Mouse (Mus musculus) ovary, postnatal 36 days (tissue): ENCODE measurements around the gene Fstl4.
A peak's percentile ranks its signal among the peaks of the same experiment; 100 is the strongest.

ENCODE experiments used
- DNase-seq: peaks from one replicate; pipeline ENCODE4 v3.0.0; 2022; ENCODE audit warnings: low spot score, mixed read lengths

The Fstl4 gene

DNA sequence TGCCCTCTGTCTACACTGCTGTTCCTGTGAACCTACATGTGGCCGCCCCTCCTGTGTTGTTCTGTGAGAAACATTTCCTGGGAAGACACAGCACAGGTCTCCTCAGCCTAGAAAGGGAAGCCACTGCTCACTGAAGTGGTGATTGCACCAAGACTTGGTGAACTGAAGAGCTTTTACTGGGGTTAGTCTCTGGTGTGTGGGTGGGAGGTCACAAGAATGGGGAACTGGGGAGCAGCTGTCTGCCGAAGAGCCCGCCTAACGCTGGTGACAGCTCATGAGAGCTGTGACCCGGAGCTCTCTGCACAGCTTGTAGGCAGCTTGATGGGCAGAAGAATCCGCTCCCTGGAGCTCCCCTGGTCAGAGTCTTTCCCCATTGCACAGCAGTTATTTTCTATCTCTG, 260.0 kb downstream of the Fstl4 start:
- DNase-seq, result no peak

DNA sequence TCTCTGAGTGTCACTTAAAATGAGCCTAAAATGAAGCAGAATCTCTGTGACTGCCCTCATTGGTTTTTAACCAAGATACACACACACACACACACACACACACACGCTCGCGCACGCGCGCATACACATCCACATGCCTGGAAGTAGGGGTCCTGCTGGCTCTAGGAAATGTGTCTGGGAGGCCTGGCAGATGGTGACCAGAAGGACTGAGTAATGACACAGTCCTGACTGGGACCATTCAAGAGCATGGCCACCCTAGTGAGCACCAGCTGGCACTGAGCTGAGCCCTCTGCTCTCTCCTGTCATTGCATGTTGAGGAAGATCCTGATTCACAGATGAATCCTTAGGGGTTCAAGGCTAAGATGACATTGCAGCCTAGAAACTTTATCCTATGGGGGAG, 261.3 kb downstream of the Fstl4 start:
- DNase-seq, result no peak

DNA sequence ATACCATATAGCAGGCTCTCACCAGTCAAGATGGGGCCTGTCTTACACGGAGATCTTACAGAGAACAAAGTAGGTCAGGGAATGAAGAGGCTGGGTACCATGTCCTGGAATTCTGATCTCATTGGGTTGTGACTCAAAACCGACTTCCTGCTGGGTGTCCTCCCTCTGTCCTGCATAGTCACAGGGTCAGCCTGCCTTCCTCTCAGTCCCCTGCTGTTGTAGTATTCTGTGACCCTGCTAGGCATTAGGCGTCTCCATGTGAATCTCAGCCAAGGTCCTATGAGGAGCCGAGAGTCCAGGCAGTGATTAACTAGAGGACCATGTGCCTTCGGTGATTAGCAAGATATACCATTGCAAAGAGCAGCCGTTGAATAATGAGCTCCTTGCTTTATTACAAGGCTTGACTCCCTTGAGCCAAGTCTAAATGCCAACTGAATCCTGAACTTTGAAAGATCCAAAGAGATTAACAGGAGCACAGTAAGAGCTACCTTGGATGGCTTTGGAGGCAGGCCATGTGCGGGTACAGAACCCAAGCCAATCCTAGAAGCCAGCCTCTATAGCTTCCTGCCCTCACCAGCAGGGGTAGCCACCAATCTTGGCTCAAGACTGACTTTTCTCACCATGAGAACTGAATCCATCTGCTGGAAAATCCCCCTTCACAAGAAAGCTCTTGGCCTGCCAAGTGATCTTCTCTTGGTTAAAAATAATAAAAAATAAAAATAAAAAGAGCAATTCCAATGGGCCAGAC, 264.2 kb downstream of the Fstl4 start:
- DNase-seq, result no peak

DNA sequence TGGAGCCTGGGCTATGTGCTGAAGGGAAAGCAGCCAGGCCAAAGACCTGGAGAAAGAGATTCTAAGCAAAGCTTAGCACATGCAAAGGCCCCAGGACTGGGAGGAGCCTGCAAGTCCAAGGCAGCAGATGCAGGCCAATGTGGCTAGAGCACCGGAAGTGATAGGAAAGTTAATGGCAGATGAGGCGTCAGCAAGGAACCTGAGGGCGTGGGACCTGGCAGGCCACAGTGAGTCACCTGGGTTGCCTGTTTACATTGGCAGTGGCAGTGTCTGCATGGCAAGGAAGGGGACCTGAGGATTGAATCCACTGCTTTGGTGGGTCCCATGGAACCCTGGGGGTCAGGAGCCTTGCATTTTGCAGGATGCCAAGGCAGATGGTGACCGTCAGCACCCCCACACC, 267.3 kb downstream of the Fstl4 start:
- DNase-seq, result no peak

DNA sequence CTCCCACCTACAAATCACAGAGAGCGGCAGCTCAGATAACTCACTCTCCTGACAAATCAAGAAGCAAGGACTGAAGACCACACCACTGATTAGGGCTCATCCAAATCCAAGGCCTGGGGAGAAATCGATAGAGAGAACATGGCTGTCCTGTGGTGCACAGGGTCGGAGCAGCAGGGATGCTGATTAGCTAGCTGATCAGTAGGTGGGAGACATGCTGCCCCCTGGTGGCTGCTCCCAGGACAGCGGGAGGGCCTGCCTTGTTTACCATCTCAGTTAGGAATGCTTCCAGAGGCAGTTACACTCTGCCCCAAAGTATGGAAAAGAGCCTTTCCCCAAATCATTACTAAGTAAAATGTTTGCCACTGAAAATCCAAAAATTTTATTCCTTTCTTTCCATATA, 267.9 kb downstream of the Fstl4 start:
- peak; percentile 78 for DNase-seq

DNA sequence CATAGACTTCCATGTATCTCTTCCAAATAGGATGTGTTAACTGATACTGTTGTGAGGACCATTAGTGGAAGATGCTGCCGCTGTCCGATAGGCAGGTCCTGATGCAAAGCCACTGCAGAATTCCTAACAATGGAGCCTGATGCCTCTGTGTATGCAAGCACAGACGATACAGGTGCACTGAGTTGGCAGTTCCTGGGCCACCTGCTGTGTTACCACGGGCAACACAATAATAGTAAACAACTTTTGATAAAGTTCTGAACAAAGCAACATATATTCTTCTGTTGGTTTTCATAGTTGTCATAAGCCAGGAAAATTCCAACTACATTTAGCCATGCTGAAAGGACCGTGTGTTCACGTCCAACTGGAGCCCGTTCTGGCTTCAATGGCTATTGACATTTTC, 271.0 kb downstream of the Fstl4 start:
- no peak for DNase-seq

DNA sequence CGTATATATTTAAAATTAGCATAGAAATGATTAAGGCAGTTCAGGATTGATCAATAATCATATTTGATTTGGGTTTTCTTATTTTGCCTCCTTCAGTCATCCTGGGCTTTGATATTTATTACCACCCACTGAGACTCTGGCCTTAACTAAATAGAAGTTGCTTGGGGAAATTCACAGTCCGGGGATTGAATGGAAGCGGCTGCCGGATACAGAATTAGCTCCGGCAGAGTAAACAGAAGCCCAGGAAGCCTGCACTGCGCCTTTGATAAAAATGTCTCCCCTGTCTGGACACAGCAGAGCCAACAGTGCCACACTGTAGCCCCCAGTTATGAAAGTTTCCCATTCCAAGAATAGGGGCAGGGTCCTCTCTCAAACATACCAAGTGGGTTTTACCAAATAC, 282.4 kb downstream of the Fstl4 start:
- DNase-seq, result no peak

DNA sequence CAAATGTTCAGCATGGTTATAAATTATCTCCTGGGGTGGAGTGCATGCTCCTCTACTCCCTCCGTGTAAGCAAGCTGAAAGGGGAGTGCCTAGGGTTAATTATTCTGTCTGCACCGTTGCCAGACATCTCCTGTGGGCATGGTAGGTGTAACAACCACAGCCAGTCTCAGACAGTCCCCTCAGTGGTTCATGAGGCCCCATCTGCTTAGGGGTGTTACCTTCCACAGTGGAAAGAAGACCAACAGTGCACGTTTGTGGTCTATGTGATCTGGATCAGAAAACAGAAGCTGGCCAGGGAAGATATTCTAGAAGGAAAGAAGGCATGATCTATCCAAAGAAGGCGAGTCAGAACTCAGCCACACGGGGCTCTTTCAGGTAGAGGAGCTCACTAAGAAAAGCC, 289.7 kb downstream of the Fstl4 start:
- DNase-seq, result no peak

DNA sequence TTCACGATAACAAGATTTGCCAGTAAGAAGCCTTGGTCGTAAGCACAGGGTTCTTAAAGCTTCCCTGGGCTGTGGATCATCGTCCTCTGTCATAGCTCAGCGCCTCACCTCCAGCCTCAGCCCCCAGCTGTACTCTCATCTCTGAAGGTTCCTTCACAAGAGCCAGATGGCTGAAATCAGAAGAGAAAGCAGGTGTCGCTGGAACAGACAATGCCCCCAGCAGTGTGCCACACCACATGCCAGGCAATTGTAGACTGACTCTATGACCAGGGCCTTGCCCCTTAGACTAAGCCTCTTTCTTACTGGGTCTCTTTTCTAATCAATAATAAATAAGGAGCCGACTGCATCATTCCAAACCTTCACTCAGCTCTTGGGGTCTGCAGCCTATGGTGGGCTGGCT, 291.5 kb downstream of the Fstl4 start:
- DNase-seq, result no peak

DNA sequence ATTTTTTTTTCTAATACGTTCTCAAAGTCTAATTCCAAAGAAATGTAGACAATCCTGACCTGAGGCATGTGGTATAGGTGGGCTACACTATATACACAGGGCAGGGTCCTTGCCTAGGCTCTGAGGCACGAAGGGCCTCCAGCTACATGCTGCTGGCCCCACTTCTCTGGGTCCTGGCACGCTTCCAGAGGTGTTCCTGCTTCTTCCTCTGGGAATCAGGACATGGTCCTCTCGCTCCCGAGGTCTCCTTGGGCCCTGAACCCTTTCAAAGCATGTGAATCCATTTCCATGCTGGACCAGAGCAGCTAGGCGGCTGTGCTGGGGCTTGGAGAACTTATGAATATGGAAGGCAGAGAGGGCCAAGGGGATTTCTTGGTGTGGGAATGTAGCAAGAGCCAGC, 292.3 kb downstream of the Fstl4 start:
- DNase-seq, result no peak

DNA sequence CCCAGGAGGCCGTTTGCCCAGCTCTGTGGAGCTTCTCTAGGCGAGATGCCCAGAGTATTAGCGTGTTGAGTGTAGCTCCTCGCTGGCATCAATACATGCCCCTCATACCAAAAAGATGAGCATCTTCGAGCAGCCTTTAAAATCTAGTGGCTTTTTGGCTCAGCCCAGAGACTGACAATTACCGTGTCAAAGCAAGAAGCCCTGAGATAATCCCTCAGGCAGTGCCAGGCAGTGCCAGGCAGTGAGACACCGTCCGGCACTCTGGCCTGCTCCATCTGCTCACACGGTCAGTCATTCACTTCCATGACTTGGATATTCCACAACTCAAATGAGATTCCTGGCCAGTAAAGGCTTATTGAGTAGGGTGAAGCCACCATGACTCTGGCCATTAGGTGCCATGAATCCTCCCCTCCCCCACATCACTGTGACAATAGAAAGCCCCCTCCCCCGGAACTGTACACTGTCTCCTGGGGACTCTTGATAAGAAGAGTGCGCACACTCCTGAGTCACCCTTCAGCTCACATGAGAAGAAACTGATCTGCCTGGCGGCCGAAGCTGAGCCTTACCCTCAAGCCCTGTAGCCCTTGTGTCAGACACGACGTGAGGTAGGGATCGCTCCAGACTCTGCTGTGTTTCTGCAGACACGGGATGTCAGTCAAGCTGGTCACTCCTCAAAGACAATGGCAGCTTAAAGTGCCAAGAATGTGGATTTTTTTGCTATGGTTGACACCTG, 293.6 kb downstream of the Fstl4 start:
- DNase-seq, result no peak

DNA sequence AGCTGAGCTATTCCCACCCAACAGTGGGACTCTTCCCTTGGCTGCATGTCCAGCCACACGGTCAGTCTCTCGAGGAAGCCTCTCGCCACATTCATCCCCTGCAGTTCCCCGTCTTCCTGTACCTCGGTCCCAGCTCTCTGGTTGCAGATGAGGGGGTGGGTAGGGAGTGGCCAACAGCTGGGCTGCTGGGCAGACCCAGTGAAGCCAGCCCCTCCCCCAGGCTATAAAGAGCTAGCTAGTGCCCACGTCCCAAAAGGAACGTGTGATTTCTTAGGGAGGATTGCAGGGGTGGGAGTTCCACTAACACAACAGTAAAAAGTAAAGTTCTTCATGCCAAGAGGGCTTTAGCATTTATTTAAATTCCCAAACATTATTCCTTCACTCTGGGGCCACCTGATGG, 294.1 kb downstream of the Fstl4 start:
- no peak for DNase-seq

DNA sequence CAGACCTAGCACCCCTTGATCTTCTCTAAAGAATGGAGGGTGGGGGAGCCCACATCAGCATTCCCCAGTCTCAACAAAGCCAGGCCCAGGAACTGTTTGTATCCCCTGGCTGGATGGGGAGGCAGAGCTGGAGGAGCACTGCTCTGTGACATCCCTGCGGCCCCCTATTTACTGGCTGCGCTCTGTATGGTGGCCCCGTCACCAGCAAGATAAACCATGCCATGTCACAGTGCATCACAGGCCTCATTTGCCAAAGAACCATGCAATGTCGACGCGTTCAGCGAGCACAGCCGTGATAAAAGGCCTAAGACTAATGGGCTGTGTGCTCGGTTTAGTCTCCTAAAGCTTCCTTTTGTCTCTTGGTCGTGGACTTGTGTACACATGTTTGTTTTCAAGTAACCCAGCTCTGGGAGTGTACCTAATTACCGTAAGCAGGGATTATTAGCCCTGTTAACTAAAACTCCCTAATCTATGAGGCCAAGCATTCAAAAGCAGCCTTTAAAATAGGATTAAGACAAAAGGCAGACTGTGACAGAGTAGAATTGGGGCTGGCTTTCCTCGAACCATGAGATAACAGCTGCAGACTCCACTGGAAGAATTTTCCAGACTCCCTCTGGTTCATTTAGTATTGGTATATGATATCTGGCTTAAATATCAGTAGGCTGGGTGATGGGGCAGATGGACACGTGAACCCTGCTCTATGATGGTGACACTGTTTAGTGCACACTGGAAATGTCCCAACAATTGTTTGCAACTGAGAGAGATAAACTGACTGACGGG, 303.5 kb downstream of the Fstl4 start:
- DNase-seq, result no peak

DNA sequence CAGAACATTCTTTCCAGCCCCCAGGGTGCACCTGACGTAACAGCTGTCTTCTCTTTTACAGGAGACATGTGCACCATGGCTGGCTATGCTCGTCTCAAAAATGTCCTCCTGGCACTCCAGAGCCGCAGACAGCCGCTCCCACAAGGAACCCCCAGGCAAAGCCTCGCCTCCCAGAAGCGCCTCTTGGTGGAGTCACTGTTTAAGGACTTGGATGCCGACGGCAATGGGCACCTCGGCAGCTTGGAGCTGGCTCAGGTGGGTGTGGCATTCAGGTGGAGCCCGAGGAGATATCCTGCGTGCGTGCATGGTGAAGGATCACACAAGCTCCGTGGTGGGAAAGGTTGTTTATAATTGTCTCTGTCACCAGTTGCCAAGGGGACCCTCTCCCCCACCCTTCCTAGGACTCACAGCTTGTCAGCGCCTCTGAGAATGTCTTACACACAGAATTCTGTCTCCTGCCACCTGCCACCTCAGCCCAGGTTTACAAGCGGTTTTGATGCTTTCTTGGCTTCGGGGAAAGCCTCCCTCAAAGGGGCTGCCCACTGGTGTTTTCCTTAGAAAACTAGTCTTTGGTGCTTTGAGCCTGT, 304.1 kb downstream of the Fstl4 start:
- no peak for DNase-seq

DNA sequence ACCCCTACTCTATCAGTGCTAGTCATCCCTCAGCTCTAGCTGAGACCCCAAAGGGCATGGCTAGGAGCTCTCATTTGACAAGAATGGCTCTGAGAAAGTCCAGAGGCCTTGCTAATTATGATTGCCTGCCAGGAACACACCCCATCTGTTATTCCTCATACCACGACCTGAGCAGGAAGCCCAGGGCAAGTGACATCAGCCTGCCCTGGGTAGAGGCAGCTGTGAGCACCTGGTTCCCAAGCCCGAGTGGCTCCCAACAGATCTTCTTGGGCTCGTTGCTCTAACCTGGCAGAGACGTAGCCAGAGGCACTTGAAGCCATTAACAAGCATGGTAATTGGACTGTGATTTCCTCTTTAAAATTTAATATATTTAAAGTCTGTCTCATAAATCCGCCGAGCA, 305.3 kb downstream of the Fstl4 start:
- no peak for DNase-seq

DNA sequence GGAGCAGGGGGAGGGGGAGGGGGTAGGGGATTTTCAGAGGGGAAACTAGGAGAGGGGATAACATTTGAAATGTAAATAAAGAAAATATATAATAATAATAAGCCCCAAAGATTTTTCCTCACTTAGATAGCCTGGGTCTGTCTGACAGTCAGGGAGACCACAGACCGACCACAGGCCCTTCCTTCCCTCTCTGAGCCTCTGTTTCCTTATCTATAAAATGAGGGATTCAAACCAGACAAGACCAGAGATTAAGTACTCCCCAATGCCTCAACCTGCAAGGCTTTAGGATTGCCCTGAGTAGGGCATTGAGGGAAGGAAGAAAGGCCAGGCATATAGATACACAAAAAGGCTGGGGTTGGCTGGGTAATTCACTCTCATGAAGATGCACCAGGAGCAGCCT, 307.2 kb downstream of the Fstl4 start:
- DNase-seq, result no peak

DNA sequence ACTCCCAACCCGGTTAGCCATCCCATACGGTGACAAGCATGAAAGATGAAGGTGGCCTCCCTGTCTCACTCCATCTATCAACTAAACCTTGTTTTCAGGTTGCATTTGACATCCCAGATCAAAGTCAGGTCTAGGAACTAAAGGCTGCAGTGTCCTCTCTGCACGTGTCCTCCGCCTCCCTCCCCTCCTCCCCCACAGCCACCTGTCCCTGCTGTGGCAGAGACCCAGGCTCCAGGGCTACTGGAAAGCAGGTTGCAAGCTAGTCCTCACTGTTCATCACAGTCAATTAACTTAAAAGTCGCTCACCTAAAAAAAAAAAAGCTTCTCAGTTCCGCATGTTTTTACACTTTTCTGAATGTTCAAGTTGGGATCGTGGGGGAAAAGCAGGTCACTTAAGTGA, 313.2 kb downstream of the Fstl4 start:
- DNase-seq, result no peak

DNA sequence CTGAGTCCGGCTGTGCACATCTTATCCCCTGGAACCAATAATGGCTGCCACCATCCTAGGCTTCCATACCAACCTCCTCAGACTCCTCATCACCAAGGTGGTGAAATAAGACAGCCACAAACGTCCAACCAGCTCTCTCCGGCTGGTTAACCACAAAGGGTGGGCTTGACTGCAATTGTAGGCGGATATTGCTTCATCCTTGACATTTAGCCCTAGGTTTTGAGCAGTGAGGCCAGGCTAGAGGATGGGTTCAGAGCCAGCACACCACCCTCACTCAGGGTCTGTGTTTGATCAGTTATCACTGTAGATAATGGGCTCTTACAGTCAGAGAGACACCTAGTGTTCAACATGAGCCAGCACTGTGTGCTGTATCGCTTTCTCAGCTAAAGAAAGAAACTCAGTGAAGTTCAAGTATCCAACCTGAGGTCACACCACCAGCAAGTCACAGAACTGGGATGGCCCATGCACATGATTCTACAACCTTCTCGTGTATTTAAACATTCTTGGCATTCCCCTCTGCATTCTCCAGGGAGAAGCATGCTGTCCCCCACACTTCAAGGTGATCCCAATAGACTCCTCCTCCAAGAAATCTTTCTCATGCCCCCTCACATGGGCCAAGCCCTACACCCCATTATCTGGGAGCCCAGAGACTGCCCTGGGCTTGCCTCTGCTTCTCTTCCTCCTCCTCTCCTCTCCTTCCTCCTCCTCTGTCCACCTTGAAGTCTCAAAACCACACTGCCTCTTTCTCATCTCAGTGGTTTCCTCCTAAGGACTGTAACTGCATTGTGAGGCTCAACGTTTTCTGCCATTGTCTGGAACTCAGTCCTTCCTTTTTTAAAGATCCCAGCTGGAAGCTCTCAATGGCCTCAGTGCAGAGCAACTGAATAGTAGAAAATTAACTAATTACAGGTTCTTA, 314.2 kb downstream of the Fstl4 start:
- no peak for DNase-seq

DNA sequence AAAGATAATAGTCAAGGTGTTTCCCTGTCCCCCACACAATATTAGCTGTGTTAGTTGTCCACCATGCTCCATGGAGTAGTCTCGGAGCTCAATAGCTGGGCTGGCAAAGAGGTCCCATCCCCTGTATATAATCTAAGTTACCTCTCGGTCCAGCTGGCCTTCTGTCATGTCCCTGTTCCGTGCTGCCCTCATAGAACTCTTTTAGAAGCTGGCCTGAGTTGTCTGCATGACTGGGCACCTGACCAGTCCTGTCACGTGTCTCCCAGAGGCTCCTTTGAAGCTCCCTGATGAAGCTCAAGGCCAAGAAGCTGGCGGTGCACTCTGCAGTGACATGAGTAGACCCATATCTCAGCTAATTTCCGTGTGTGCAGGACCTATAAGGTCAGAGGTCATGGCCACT, 316.9 kb downstream of the Fstl4 start:
- no peak for DNase-seq

DNA sequence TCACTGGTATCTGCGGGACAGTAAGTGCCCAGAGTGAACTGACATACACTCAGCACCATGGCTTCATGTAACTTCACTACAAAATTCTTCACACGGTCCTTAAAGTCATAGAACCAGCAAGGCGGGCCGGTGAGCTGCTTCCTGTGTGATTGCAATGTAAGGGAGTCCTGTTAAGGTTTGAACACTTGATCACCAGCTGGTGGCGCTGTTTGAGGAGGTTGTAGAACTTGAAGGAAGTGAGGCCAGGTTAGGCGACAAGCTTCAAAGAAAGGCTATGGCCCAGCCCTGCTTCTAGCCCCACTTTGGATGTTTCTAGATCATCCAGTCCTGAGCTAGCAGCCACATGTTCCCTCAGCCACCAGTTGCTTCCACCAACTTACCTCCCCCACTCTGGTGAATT, 320.9 kb downstream of the Fstl4 start:
- DNase-seq, result no peak

DNA sequence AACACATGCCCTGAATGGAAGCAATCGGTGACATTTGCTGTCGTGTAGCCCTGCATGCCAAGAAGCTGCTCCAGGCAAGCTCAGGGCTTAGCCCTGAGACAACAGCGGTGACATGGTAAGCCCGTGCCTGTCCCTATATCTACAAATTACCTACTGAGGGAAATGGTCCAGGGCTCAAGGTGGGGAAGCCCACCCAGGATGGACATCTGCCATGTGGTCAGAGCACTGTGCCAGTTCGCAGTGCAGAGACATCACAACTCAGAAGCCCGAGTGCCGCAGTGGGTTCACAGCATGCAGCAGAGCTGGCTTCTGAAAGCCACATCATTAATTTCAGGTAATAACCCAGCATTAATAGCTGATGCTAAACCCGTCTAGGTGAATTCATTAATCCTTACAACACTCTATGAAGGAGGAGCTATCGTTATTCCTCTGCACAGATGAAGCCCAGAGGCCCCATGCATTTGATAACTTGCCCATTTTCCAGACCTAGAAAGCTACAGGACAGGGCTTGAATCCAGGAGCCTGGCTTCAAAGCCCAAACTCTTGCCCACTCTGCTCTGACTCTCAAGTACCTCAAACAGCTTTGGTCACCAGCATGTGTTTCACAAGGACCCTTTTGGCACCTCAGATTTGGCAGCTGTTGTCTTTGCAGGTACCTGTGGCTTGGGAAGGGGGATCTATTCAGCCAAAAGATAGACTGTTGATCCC, 321.6 kb downstream of the Fstl4 start:
- no peak for DNase-seq
